Mouse (Mus musculus): Measurements from ENCODE around the gene Shisa8.

Gene Shisa8

GRCm38 (mm10) chr15:82206365-82207104 lies 6.1 kb downstream of the Shisa8 start:
- DNase-seq (ENCODE audit: low spot score in 2 of 2): no peak

- DNase-seq (ENCODE audit: low spot score in 2 of 2): no peak
Measured at GRCm38 (mm10) chr15:82204680-82205371, 7.8 kb downstream of the Shisa8 start.

- no peak for DNase-seq (ENCODE audit: low spot score in 2 of 2)
Measured at GRCm38 (mm10) chr15:82203611-82204351, 8.8 kb downstream of the Shisa8 start.

- DNase-seq (ENCODE audit: low spot score in 2 of 2): no peak
Measured at GRCm38 (mm10) chr15:82203090-82203489, 9.5 kb downstream of the Shisa8 start.

GRCm38 (mm10) chr15:82202086-82202485 lies 10.5 kb downstream of the Shisa8 start:
- no peak for DNase-seq (ENCODE audit: low spot score in 2 of 2)

- DNase-seq (ENCODE audit: low spot score in 2 of 2): no peak
Measured at GRCm38 (mm10) chr15:82199546-82199945, 13.1 kb downstream of the Shisa8 start.

- DNase-seq (ENCODE audit: low spot score in 2 of 2): no peak
Measured at GRCm38 (mm10) chr15:82198342-82198741, 14.3 kb downstream of the Shisa8 start.

- no peak for DNase-seq (ENCODE audit: low spot score in 2 of 2)
Measured at GRCm38 (mm10) chr15:82197937-82198336, 14.7 kb downstream of the Shisa8 start.

GRCm38 (mm10) chr15:82197246-82197750 lies 15.3 kb downstream of the Shisa8 start:
- no peak for DNase-seq (ENCODE audit: low spot score in 2 of 2)

- no peak for DNase-seq (ENCODE audit: low spot score in 2 of 2)
Measured at GRCm38 (mm10) chr15:82196300-82196699, 16.3 kb downstream of the Shisa8 start.

- no peak for DNase-seq (ENCODE audit: low spot score in 2 of 2)
Measured at GRCm38 (mm10) chr15:82192617-82193016, 20.0 kb downstream of the Shisa8 start.

- no peak for DNase-seq (ENCODE audit: low spot score in 2 of 2)
Measured at GRCm38 (mm10) chr15:82188481-82189240, 24.0 kb downstream of the Shisa8 start.

- DNase-seq (ENCODE audit: low spot score in 2 of 2): no peak
Measured at GRCm38 (mm10) chr15:82187924-82188323, 24.7 kb downstream of the Shisa8 start.

- no peak for DNase-seq (ENCODE audit: low spot score in 2 of 2)
Measured at GRCm38 (mm10) chr15:82187401-82187800, 25.2 kb downstream of the Shisa8 start.

GRCm38 (mm10) chr15:82186931-82187330 lies 25.7 kb downstream of the Shisa8 start:
- no peak for DNase-seq (ENCODE audit: low spot score in 2 of 2)

- no peak for DNase-seq (ENCODE audit: low spot score in 2 of 2)
Measured at GRCm38 (mm10) chr15:82186131-82186530, 26.5 kb downstream of the Shisa8 start.

GRCm38 (mm10) chr15:82185062-82185783 lies 27.4 kb downstream of the Shisa8 start:
- no peak for DNase-seq (ENCODE audit: low spot score in 2 of 2)

- no peak for DNase-seq (ENCODE audit: low spot score in 2 of 2)
Measured at GRCm38 (mm10) chr15:82184656-82185055, 28.0 kb downstream of the Shisa8 start.

- no peak for DNase-seq (ENCODE audit: low spot score in 2 of 2)
Measured at GRCm38 (mm10) chr15:82184183-82184582, 28.4 kb downstream of the Shisa8 start.

GRCm38 (mm10) chr15:82183596-82183995 lies 29.0 kb downstream of the Shisa8 start:
- DNase-seq (ENCODE audit: low spot score in 2 of 2): no peak

GRCm38 (mm10) chr15:82182311-82182710 lies 30.3 kb downstream of the Shisa8 start:
- DNase-seq (ENCODE audit: low spot score in 2 of 2): no peak
